Mouse (Mus musculus) lung, adult 18-20 months (tissue): ENCODE results near the gene Zmym4.

Experiments
- DNase-seq, 2 experiments: peaks; one replicate each; pipeline ENCODE4 v3.0.0; 2022; ENCODE audit warnings: mixed read lengths in 2 of 2

Gene Zmym4

GRCm38 (mm10) chr4:126813212-126813611, 154.7 kb downstream of the Zmym4 start:
- DNase-seq = no peak
